Mouse (Mus musculus) embryo, embryonic 11 days (tissue): Measurements from ENCODE around the gene Chst15.
A peak's percentile ranks its signal among the peaks of the same experiment; 100 is the strongest.

ENCODE experiments used
- DNase-seq: peaks from one replicate; pipeline ENCODE4 v3.0.0-alpha.2; 2015

The Chst15 gene

DNA sequence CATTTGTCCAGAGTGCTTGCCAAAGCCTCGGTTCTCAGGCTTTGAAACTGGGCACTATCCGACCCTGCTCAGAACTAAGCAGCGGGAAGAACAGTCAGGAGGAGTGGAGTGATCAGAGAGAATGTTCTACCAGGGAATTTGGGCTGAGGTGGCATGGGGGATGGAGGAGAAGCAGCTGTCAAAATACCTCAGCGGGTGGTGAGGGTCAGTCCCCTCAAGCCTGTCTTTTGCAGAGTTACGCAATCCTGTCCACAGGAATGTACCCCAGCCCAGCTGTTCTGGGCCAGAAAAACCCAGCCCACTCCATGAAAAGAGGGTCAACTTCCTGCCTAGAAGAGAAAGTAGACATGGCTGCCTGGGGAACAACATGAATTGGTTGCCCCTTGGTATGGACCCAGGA lies 56.4 kb downstream of the Chst15 start:
- DNase-seq: no peak

DNA sequence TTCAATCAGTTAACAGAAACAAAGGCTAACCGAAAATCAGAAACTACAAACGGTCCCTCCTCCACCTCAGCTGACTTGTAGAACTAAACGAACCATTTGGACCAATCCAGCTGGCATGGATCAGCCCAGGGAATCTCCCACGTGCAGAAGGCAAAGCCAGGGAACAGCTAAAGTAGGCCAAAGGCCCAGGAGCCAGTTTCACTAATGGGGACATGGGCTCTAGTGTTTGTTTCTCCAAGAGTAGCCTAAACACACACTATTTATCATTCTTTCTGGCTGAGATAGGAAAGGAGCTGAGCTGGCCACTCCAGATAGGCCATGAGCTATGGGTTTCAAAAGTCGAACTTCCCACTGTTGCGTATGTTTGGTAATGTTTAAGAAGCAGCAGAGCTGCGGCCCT lies 58.2 kb downstream of the Chst15 start:
- no peak for DNase-seq

- no peak for DNase-seq
These were observed 58.8 kb downstream of the Chst15 start for GRCm38 (mm10) chr7:132258216-132258615.

GRCm38 (mm10) chr7:132253513-132253912 lies 63.5 kb downstream of the Chst15 start:
- no peak for DNase-seq

- DNase-seq: no peak
These were observed 64.0 kb downstream of the Chst15 start for GRCm38 (mm10) chr7:132253078-132253477.

GRCm38 (mm10) chr7:132249563-132250119 lies 67.4 kb downstream of the Chst15 start:
- no peak for DNase-seq

DNA sequence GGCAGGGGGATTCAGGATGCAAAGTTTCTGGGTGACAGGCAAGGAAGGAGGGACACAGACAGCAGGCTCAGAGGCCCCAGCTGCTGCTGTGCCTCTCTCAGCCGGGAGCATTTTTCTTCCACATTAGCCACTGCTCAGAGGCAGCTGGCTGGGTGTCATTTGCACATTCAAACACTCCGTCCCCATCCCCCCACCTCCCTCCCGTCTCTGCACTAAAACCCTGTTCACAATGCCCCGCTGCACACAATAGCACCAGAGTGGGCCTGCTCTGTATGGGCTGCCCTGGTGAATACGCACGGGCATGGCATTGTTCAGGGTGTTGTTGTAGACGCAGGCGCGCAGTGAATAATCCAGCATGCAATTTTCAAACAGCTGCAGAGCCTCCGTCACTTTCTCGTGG lies 69.5 kb downstream of the Chst15 start:
- DNase-seq: peak; percentile 89

- DNase-seq: no peak
These were observed 69.9 kb downstream of the Chst15 start for GRCm38 (mm10) chr7:132247091-132247490.

DNA sequence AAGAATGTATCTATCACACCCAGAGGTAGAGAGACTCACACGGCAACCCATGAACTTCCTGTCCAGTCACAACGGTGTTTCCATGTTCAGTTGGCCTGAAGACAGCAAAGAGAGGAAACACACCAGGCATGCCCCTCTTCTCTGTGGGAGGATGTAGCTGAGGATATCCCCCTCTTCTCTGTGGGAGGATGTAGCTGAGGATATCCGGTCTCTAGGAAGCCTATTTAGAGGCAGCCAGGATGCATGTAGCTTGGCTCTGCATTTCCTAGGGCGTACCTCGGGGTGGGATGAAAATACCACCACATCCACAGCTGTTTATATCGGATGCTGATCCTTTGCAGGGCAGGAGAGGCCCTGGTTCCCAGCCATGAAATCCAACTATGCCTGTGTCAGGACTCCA lies 71.3 kb downstream of the Chst15 start:
- DNase-seq: no peak

DNA sequence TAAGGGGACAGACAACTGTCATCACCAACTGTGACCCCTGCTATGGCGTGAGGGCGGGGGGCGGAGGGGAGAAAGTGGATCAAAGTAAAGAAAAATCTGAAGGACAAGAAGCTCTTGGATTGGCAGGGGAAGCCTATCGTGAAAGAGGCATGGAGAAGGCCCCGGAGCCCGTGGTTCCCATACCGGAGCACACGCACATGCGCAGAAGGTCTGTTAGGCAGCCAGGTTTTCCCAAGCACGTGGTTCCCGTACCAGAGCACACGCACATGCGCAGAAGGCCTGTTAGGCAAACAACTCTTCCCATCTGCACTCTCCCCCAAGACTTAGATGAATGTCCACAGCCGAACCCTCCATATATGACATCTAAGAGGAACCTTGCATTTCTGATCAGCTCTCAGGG lies 72.4 kb downstream of the Chst15 start:
- no peak for DNase-seq

- DNase-seq: no peak
These were observed 73.8 kb downstream of the Chst15 start for GRCm38 (mm10) chr7:132243225-132243624.

DNA sequence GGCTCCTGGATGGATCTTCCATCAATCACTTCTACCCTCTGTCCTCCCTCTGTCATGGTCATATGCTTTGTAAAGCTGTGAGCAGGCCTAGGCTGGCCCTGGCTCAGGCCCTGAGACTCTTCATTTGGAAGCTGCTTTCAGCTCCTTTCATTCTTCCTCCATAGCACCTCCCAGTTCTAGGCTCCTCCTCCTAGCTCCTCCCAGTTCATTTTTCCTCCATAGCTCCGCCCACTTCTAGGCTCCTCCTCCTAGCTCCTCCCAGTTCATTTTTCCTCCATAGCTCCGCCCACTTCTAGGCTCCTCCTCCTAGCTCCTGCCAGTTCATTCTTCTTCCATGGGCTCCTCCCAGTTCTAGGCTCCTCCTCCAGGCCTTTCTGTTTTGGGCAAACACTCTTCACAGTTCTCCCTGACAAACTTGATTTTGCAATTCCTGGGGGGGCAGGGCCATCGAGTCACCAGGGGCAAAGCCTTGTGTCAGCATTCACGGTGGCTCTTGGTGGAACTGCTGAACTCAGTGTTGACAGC lies 74.3 kb downstream of the Chst15 start:
- DNase-seq: no peak

DNA sequence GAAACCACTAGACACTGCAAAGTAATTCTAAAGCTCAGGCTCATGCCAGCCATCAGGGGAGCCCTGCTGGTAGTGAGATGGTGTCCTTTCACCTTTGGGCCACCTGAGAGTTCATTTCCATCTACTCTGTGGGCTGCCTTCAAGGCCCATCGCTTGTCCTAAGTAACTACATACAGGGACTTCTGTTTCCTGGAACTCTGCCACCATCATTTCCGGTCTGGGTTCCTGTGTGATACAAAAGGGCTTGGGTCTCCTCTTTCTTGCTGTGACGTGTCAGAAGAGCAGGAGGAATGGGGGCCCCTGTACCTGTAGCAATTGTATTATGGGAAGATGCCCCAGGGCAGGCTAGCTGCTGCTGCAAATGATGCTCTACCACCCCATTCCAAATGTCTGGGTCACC lies 78.1 kb downstream of the Chst15 start:
- DNase-seq: no peak

DNA sequence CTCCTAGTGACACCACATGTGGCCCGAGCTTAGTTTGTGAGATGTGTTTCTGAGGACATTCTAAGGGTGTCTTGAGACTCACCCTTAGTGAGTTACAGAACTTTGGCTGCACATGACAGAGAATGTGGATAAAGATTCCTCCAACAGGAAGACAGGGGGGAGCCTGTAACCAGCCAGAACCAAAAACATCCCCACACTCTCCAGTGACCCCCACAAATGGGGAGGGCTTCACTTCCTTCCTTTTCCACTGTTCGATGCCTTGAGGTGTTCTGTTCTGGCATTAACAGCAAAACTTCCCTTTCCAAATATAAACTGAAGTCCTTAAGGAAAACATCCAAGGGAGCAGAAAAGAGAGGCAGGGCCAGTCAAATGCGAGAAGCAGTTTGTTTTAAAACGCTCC lies 79.8 kb downstream of the Chst15 start:
- DNase-seq: no peak

- DNase-seq: no peak
These were observed 80.2 kb downstream of the Chst15 start for GRCm38 (mm10) chr7:132236789-132237188.

- DNase-seq: no peak
These were observed 82.8 kb downstream of the Chst15 start for GRCm38 (mm10) chr7:132234250-132234649.

DNA sequence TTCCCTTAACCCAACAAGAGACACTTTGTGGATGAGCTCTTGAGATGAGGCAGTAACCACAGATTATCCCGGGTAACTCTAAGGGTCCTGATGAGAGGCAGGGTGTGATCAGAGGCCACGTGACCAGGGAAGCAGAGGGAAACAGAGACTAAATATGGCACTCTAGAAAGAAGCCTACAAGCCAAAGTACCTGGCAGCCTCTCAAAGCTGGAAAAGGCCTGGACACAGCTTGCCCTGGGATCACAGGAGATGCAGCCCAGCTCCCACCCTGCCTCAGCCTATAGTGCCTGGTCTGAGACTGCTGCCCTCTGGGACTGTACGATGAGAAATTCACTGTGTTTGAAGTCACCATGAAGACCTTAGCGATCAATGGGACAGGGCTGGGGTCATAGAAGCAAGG lies 83.3 kb downstream of the Chst15 start:
- DNase-seq: no peak

- no peak for DNase-seq
These were observed 84.1 kb downstream of the Chst15 start for GRCm38 (mm10) chr7:132232937-132233336.

DNA sequence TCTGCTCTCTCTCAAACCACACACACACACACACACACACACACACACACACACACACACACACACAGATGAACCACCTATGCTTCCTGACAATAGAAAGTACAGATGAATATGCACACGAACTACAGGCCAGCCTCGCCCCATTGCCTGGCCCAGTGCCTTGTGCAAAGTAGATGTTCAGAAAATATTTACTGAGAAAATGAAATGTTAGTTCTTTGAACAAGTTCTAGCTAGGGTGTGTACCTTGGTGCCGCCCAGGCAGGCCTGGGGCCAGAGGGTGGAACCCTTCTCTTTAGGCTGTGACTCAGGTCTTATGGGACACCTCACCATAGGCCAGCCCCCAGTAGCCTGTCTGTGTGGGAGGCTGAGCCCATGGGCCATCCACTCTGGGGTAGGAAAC lies 85.6 kb downstream of the Chst15 start:
- no peak for DNase-seq

- no peak for DNase-seq
These were observed 86.1 kb downstream of the Chst15 start for GRCm38 (mm10) chr7:132230961-132231360.

GRCm38 (mm10) chr7:132227075-132227640 lies 89.9 kb downstream of the Chst15 start:
- no peak for DNase-seq

- DNase-seq: peak; percentile 86
These were observed 90.5 kb downstream of the Chst15 start for GRCm38 (mm10) chr7:132226379-132227074.

- DNase-seq: no peak
These were observed 93.4 kb downstream of the Chst15 start for GRCm38 (mm10) chr7:132223452-132224141.

GRCm38 (mm10) chr7:132214031-132214430 lies 103.0 kb downstream of the Chst15 start:
- DNase-seq: no peak
